8 mouse cellular contexts compared by ENCODE assay signal in genomic region chr2:127362459-127363281, GRCm38 (mm10). TPM values are rescaled to one million over a fixed set of nuclear protein-coding genes. Genes with fewer than 3 reads are reported as not detected.
A peak's percentile ranks its signal among the peaks of the same experiment; 100 is the strongest.
DNase-seq lines count a peak whose midpoint lies in the region; ATAC-seq lines count a peak whose summit lies in the region.

Gene Adra2b, plus strand, starts transcription at chr2:127363208.

- WGBS in intestine, embryonic 16.5 days: under 1% methylated on average over 47 of the region's 49 CpGs
- under 1% methylated on average over 49 of the region's 49 CpGs for WGBS in midbrain, embryonic 10.5 days

- H3K4me3 ChIP-seq in intestine, embryonic 16.5 days (ENCODE audit: low read length): peak within 1 kb of the TSS; percentile 50
- H3K4me3 ChIP-seq in midbrain, embryonic 10.5 days: peak within 1 kb of the TSS; percentile 59

- no peaks in the 10 kb centered on the region for H3K9me3 ChIP-seq in intestine, embryonic 16.5 days (ENCODE audit: control insufficient read depth, low read length)
- no peaks in the 10 kb centered on the region for H3K9me3 ChIP-seq in midbrain, embryonic 10.5 days (replicated peaks)

- no peak within 1 kb of the TSS for H3K27ac ChIP-seq in intestine, embryonic 16.5 days (ENCODE audit: low read length)
- H3K27ac ChIP-seq in midbrain, embryonic 10.5 days (replicated peaks): no peak within 1 kb of the TSS; the same call in 1 of the 2 replicates

- H3K9ac ChIP-seq in intestine, embryonic 16.5 days (ENCODE audit: low read depth, low read length): peak within 1 kb of the TSS; percentile 48

- peaks cover 9% of the 10 kb centered on the region for H3K4me1 ChIP-seq in intestine, embryonic 16.5 days (ENCODE audit: control insufficient read depth, insufficient read depth, low read length)
- peaks cover 17% of the 10 kb centered on the region for H3K4me1 ChIP-seq in midbrain, embryonic 10.5 days

- intact Hi-C loops in left cerebral cortex, postnatal 25 days (cut with DNase I): loop anchor here (1.0 to 5.0 kb wide), 4 partner anchors 35 to 196 kb away; no protein-coding TSS in a partner anchor

- H3K36me3 ChIP-seq in intestine, embryonic 16.5 days (ENCODE audit: control insufficient read depth, insufficient read depth, low read length): no peaks in the 10 kb centered on the region
- H3K36me3 ChIP-seq in midbrain, embryonic 10.5 days: no peaks in the 10 kb centered on the region

- peak; percentile 87 for ATAC-seq in intestine, embryonic 16.5 days

- H3K4me2 ChIP-seq in intestine, embryonic 16.5 days (ENCODE audit: low read depth, low read length): peak within 1 kb of the TSS; percentile 80

- peak; percentile 71 for DNase-seq in adrenal gland, adult 8-10 months
- peak; percentile 79 for DNase-seq in embryo, embryonic 11.5 days (ENCODE audit: low read depth, low spot score)
- peak; percentile 66 to 83 for DNase-seq in gastrocnemius, postnatal 4 days (ENCODE audit: low spot score in 2 of 2)
- peak; percentile 84 for DNase-seq in left cerebral cortex, postnatal 25 days (ENCODE audit: low spot score in 2 of 2)
- DNase-seq in midbrain, embryonic 10.5 days (ENCODE audit: low spot score): peak; percentile 80
- DNase-seq in right cerebral cortex, postnatal 36 days (ENCODE audit: low spot score in 2 of 2): peak; percentile 59 to 74
- DNase-seq in urinary bladder, postnatal 4 days (ENCODE audit: low spot score in 2 of 2): peak; percentile 69 to 84

- H3K27me3 ChIP-seq in intestine, embryonic 16.5 days (replicated peaks; ENCODE audit: control insufficient read depth, insufficient read depth, low read length): peaks cover 51% of the 10 kb centered on the region
- H3K27me3 ChIP-seq in midbrain, embryonic 10.5 days (ENCODE audit: low read depth, poor library complexity, severe bottlenecking): peaks cover 73% of the 10 kb centered on the region

RNA-seq across cellular contexts. Expression of gene Adra2b, which starts in this region (rescaled TPM):
- total RNA-seq in adrenal gland, adult 8-10 months (2022): 1 to 10 TPM; 1.1 to 1.7 (median 1.6) TPM
- total RNA-seq in gastrocnemius, postnatal 4 days (2021): 1 to 10 TPM in 1 of 2 experiments, under 1 TPM in 1; 0.96 to 1.2 TPM
- polyA plus RNA-seq in intestine, embryonic 16.5 days (2015; fragmentation: Nextera tagmentation; extraction: Ambion mirVana): 1.3 and 2.0 TPM in 2 replicates
- total RNA-seq in left cerebral cortex, postnatal 25 days (2021): 1 to 10 TPM in 1 of 2 experiments, under 1 TPM in 1; 0.39 to 1.1 TPM
- 2.6 and 2.8 TPM in 2 replicates for polyA plus RNA-seq in midbrain, embryonic 10.5 days (2016; fragmentation: Nextera tagmentation; extraction: Ambion mirVana)
